ENCODE assay signal across 17 mouse cellular contexts in the genomic region with DNA sequence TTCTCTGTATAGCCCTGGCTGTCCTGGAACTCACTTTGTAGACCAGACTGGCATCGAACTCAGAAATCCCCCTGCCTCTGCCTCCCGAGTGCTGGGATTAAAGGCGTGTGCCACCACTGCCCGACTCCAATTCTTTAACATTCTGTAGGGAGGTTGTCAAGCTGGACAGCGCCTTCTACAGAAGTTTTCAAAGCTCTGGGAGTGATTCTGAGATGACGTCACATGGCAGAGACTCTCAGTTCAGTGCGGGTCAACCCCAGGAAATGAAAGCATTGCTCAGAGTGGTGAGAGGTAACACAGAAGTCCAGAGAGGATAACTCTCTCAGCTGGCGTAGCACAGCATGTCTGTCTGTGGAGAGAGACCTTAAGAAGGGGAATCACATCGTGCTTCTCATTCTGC. TPM values are rescaled to one million over a fixed set of nuclear protein-coding genes. Genes with fewer than 3 reads are reported as not detected.
DNase-seq lines count a peak whose midpoint lies in the region; TF ChIP-seq lines count a peak whose summit lies in the region.
"Had no signal": no experiment of that assay in that cellular context is flagged by ENCODE, and none has a peak within 500 bp of the region (broad histone marks: within the 10 kb centered on the region; RNA-seq: fewer than 3 reads in every experiment).

No protein-coding gene starts in this region.

- H3K79me3 ChIP-seq in C2C12 (ENCODE audit: low read depth) = no peaks in the 10 kb centered on the region

- no peak overlapping the region for H3ac ChIP-seq in C2C12 (ENCODE audit: control insufficient read depth, insufficient read length, low read depth)

- no peaks in the 10 kb centered on the region for H3K36me3 ChIP-seq in C2C12 (ENCODE audit: control insufficient read depth, insufficient read depth)
- H3K36me3 ChIP-seq: embryonic facial prominence, embryonic 10.5 days; embryonic facial prominence, embryonic 13.5 days; forebrain, embryonic 12.5 days; forebrain, embryonic 15.5 days; heart, embryonic 12.5 days; heart, embryonic 15.5 days; hindbrain, embryonic 10.5 days; hindbrain, embryonic 13.5 days; intestine, embryonic 15.5 days had no signal

- TF ChIP-seq POLR2A in cerebellum, adult 2 months (IDR thresholded peaks at IDR 0.05; ENCODE audit: borderline replicate concordance, insufficient read depth, low read length) = no peak

- H3K4me1 ChIP-seq in cerebellum, adult 2 months (ENCODE audit: control insufficient read depth, insufficient read depth, low read length) = peaks cover 3% of the 10 kb centered on the region
- H3K4me1 ChIP-seq: heart, embryonic 12.5 days had no signal

- no peaks in the 10 kb centered on the region for H3K79me2 ChIP-seq in C2C12 (ENCODE audit: control insufficient read depth, insufficient read depth)

- peaks cover 8% of the 10 kb centered on the region for H3K27me3 ChIP-seq in C2C12 (ENCODE audit: control insufficient read depth, insufficient read depth, insufficient read length)
- H3K27me3 ChIP-seq in cerebellum, adult 2 months (ENCODE audit: control insufficient read depth, insufficient read depth, low read length) = no peaks in the 10 kb centered on the region

- no peak overlapping the region for H3K27ac ChIP-seq in cerebellum, adult 2 months (ENCODE audit: insufficient read depth, low read length)
- H3K27ac ChIP-seq: embryonic facial prominence, embryonic 10.5 days; embryonic facial prominence, embryonic 13.5 days; forebrain, embryonic 12.5 days; forebrain, embryonic 15.5 days; heart, embryonic 15.5 days; hindbrain, embryonic 10.5 days; hindbrain, embryonic 13.5 days; intestine, embryonic 15.5 days had no signal

- 71% methylated on average over 9 of the region's 9 CpGs for WGBS in cerebellum, adult 2 months

- DNase-seq in 3T3-L1 (ENCODE audit: low read depth, low spot score) = peak; percentile 74
- DNase-seq in NIH3T3 (ENCODE audit: low read depth) = peak; percentile 39
- DNase-seq in adipocyte (ENCODE audit: low spot score) = peak; percentile 52
- DNase-seq in cerebellum, adult 2 months = no peak
- no peak for DNase-seq in lung, postnatal 10 days
- no peak for DNase-seq in Muller cell, postnatal 12 days (ENCODE audit: inconsistent ontology term)

- TF ChIP-seq CTCF in C2C12 (IDR thresholded peaks at IDR 0.05; ENCODE audit: control insufficient read depth, insufficient read depth, insufficient read length) = no peak
- no peak for TF ChIP-seq CTCF in cerebellum, adult 2 months (IDR thresholded peaks at IDR 0.05; ENCODE audit: borderline replicate concordance, insufficient read depth, low read depth, low read length)

- no peak overlapping the region for H3K4me3 ChIP-seq in C2C12 (ENCODE audit: insufficient read depth, poor library complexity, severe bottlenecking)
- H3K4me3 ChIP-seq in cerebellum, adult 2 months (replicated peaks; ENCODE audit: insufficient read depth, low read depth, low read length) = no peak overlapping the region
- H3K4me3 ChIP-seq: embryonic facial prominence, embryonic 10.5 days; embryonic facial prominence, embryonic 13.5 days; erythroblast, embryonic 14.5 days; forebrain, embryonic 12.5 days; forebrain, embryonic 15.5 days; heart, embryonic 12.5 days; heart, embryonic 15.5 days; hindbrain, embryonic 10.5 days; hindbrain, embryonic 13.5 days; intestine, embryonic 15.5 days had no signal

TF ChIP-seq in C2C12, 6 proteins besides CTCF, POLR2A, EP300 and RAD21:
- no peak for TF ChIP-seq MYOD1 (IDR thresholded peaks at IDR 0.05; ENCODE audit: control insufficient read depth, insufficient read length, low read depth)
- no peak for TF ChIP-seq MAX (IDR thresholded peaks at IDR 0.05)
- no peak for TF ChIP-seq CEBPB (IDR thresholded peaks at IDR 0.05; ENCODE audit: low read depth)
- no peak for TF ChIP-seq FOSL1 (IDR thresholded peaks at IDR 0.05; ENCODE audit: insufficient read depth, low read length, poor library complexity, severe bottlenecking)
- peak; percentile 4 for TF ChIP-seq USF1 (IDR thresholded peaks at IDR 0.05; ENCODE audit: low read depth)
- no peak for TF ChIP-seq MYOG (IDR thresholded peaks at IDR 0.05; ENCODE audit: control insufficient read depth, extremely low read depth, insufficient read length)

RNA-seq across cellular contexts. Expression of gene Epop, which starts 6.3 kb away (rescaled TPM):
- 15.9 TPM for polyA plus RNA-seq in C2C12 (2012; fragmentation: generic; extraction: Trizol)
- polyA plus RNA-seq in cerebellum, adult 2 months (2012; rRNA removed) = 4.1 and 5.4 TPM in 2 replicates

RNA-seq across cellular contexts. Expression of gene Mllt6, which starts 40.0 kb away (rescaled TPM):
- polyA plus RNA-seq in C2C12 (2012; fragmentation: generic; extraction: Trizol) = 12.5 TPM
- polyA plus RNA-seq in cerebellum, adult 2 months (2012; rRNA removed) = 68.4 and 69.3 TPM in 2 replicates

RNA-seq across cellular contexts. Expression of gene Srcin1, which starts 47.2 kb away (rescaled TPM):
- polyA plus RNA-seq in C2C12 (2012; fragmentation: generic; extraction: Trizol) = 0.01 TPM
- polyA plus RNA-seq in cerebellum, adult 2 months (2012; rRNA removed) = 127 and 142 TPM in 2 replicates
- polyA plus RNA-seq: erythroblast, embryonic 14.5 days; heart, embryonic 12.5 days had no signal

Comparison
In these comparisons a context has a peak if more than half of its experiments do, and no peak if none do; other contexts are left out.
1. DNase-seq: peak in 3T3-L1 (single experiment), NIH3T3 (single experiment) and adipocyte (single experiment); none in cerebellum, adult 2 months (0 of 2), lung, postnatal 10 days (single experiment) and Muller cell, postnatal 12 days (single experiment).
2. RNA of gene Srcin1, which starts 47.2 kb away (polyA plus RNA-seq): 127 to 142 TPM in cerebellum, adult 2 months; 0.01 TPM in C2C12 (single experiment); every median in the first group is over 100 times any median in the second.